Mouse (Mus musculus) urinary bladder, postnatal 10 days (tissue): Measurements from ENCODE around the gene Inpp5f.
"Not testable (repeated sequence)": the region's sequence is repeated elsewhere in the genome, so short reads cannot be mapped to it uniquely, and the experiment has no call there.

Experiments used
- DNase-seq: peaks from one replicate; pipeline ENCODE4 v3.0.0; 2022; ENCODE audit warnings: low spot score

Inpp5f gene

GRCm38 (mm10) chr7:128610897-128611798 lies at the start of gene Inpp5f:
TSS of gene Inpp5f (plus strand) at chr7:128611328.
- DNase-seq = peak; percentile 96

GRCm38 (mm10) chr7:128563373-128563772 lies 47.8 kb upstream of the Inpp5f start:
- DNase-seq = no peak

DNA sequence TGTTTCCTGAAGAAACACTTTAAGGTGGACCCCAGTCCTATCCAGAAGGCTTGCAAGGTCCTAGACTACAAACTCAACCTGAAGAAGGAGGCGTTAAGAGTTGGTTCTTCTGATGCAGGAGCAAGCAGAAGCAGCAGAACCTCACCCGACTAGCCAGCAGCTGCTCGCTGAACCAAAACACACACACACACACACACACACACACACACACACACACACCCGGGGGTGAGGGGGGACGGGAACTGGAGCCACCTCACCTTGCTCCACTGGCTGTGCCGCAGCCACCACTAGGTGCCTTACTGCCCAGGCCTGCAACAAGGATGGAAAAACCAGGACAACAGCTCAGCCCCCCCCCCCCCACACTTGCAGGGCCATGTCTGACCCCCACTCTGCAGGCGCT lies 44.8 kb upstream of the Inpp5f start:
- DNase-seq = no peak

DNA sequence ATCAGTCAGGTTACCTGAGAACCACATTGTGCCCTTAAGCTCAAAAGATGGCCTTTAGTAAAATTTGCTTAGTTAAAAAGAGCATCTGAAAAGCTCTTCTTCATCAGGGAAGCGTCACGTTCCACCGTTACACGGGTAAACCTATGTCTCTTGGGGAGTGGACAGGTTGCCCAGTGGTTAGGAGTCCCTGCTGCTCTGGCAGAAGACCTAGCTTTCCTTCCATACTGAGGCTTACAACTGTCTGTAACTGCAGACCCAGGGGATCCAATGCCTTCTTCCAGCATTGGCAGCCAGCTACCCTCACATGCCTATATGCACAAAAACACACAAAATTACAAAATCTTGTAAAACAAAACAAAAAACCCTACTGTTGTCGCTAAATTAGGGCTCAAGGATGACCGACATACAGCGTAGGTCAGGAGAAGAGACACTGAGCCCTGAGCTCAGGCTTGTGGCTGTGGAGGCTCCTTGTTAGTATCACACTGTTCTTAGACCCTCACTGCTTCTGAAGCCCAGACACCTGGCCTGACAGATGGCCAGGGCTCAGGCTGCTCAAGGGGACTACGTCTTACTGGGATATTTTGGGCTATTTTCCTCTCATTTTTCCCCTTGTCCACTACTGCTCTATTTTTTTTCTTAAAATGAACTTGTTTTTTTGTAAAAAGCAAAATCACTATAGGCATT lies 43.4 kb upstream of the Inpp5f start:
- DNase-seq = no peak

GRCm38 (mm10) chr7:128569429-128569828 lies 41.7 kb upstream of the Inpp5f start:
- not testable (repeated sequence) for DNase-seq

DNA sequence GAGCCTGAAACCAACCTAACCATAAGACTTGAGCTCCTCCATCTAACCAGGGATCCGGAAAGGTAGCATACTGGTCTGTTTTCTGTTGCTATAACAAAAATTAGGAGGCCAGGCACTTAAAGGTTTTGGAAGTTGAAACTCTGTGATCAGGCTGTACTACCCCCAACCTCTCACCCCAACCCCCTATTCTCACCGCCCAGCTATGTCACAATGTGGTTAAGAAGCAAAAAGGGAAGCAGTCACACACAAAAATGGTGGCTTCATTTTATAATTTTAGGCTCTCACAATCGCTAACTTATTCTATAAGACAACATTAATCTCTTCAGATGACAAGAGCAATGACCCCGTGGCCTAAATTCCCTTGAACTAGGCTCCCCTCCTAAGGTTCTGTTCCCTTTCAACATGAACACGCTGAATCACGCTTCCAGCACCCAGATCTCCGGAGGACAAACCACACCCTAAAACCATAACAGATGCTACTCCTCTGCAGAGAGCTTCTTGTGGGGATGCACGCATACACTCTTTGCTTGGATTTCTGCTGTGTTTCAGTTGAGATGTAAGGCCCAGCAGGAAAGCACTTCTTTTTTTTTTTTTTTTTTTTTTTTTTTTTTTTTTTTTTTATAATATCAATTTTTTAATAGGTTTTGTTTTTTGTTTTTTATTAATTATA lies 41.0 kb upstream of the Inpp5f start:
- DNase-seq = no peak

- not testable (repeated sequence) for DNase-seq
Measured at GRCm38 (mm10) chr7:128570657-128571056, 40.5 kb upstream of the Inpp5f start.

DNA sequence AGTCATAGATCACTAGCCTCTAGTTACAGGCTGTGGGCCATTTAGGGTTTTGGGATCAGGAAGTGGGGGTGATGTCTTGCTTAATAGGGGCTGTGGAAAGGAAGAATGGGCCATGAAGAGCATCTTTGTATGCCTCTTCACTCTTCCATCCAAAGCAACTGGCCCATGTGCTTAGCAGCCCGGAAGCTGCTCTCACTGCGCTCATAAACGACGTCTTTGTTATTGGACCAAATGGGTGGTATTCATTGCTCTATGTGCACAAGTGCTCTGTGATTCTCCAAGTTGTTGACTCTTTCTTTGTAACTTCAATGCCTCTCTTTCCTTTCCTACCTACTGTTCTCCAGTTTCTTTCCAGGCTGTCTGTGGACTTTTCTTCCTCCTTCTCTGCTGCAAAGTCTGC lies 39.1 kb upstream of the Inpp5f start:
- no peak for DNase-seq

- DNase-seq = no peak
Measured at GRCm38 (mm10) chr7:128575211-128575610, 35.9 kb upstream of the Inpp5f start.

DNA sequence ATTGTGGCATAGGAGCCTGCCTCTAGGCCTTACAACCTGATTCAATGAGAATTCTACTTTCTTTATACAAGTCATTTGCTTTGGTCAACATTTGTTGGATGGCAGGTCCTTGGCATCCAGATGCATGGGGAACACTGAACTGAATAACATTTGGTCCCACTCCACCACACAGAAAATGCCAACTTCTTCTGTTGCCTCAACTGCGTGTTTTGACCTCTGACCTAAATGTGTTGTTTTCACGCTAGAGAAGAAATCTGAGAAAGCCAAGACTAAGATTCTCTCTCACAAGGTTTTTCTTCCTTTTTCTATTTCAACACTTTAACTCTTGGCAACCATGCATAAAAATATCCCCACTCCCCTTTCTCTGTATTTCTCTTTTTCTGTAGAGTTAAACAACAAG lies 35.3 kb upstream of the Inpp5f start:
- DNase-seq = no peak

DNA sequence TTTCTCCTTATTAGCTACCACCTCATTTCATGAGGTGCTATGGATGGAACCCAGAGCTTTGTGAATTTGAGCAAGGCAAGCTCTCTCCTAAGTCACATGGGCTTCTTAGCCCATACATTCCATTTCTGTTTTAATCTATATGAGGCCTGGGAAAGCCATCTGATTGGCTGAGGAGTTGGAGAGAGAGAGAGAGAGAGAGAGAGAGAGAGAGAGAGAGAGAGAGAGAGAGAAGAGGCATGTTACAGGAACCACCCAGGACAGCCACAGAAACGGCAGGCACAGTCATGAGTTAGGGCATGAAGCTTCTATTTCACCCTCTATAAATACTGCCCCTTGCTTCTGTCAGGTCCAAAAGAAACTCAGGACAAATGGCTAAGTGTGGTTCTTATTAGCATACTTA lies 33.5 kb upstream of the Inpp5f start:
- no peak for DNase-seq

DNA sequence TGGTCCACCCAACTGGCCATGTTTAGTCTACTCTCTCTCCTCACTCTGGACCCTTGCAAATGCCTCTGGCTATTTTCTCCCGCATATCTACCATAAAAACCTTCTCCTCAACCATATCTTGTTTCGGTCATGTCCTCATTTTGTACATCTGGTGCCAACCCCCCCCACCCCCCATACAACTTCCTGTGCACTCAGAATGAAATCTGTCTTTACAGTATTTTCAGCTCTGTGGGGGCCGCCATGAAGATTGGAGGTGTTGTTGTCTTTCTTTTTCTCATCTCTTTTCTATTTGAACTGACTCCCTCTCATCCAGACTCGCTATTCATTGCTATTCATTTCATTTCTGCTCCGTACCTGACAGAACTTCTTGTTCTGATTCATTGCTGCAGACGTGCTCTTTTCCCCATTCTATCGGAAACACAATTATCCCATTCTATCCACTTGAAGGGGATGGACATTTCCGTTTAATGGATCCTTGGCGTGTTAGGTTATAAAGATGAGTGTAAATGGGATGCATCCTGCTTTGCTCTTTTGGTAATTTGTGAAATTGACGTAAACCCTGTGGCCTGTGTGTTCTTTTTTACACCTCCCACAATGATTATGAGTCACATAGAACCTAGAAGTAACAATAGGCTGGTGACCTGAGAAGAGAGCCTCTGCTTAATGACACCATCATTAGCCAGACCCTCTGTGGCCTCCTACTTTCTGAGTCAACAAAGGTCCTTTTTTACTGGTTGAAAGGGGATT lies 32.8 kb upstream of the Inpp5f start:
- DNase-seq = no peak

DNA sequence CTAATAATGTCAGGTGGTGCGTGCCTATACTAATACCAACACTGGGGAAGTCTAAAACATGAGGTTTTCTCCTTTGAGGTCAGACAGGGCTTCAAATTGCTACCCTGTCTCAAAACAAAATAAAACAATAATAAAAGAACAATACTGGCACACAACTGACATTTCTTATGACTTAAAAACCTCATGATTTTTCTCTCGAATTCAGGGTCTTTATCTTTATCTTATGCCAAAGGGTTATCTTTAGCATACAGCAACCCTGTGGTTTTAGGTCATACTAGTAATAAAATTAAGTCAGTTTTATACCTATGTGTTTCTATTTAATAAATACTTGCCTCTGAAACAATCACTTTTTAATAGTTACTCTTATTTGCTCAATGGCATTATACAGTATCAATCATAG lies 31.7 kb upstream of the Inpp5f start:
- DNase-seq = no peak

DNA sequence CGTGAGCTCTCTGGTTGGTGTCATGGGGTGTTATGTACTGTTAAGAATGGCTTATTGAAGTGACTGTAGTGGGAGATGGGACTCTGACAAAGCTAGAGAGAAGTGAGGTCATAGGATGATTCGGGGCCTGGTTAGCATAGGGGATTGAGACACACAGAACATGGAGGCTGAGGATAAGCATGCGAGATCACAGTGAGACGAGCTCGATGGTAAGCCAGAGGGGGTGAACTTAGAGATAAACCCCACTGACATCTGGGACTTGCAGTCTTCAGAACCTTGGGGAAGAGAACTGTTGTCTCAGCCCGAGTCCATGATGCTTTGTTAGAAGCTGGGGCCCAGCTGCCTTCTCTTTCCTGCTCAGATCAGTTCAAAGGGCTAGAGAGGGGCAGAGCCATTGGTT lies 30.8 kb upstream of the Inpp5f start:
- no peak for DNase-seq

DNA sequence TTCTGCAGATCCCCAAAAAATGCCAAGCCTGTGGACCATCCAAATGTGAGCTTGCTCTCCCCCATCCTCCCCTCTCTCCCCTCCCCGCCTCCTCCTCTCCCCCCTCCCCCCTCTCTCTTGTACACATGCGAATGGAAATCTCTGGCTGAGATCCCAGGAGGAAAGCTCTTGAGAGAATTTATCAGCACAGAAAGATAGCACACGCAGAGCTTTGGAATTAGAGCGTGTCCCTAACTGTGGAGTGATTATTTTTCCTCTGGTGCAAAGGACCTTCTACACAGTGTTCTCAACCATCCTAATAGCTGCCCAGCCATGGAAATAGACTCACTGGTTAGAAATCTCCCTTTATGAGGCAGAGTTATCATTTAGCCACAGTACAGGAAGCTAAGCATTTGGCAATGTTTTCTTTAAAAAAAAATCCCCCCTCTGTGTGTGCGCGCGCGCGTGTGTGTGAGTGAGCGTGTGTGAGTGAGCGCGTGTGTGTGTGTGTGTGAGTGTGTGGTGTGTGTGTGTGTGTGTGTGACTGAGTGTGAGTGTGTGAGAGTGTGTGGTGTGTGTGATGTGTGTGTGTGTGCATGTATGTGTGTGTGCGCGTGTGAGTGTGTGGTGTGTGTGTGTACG lies 29.2 kb upstream of the Inpp5f start:
- no peak for DNase-seq

- no peak for DNase-seq
Measured at GRCm38 (mm10) chr7:128583213-128583948, 27.7 kb upstream of the Inpp5f start.

DNA sequence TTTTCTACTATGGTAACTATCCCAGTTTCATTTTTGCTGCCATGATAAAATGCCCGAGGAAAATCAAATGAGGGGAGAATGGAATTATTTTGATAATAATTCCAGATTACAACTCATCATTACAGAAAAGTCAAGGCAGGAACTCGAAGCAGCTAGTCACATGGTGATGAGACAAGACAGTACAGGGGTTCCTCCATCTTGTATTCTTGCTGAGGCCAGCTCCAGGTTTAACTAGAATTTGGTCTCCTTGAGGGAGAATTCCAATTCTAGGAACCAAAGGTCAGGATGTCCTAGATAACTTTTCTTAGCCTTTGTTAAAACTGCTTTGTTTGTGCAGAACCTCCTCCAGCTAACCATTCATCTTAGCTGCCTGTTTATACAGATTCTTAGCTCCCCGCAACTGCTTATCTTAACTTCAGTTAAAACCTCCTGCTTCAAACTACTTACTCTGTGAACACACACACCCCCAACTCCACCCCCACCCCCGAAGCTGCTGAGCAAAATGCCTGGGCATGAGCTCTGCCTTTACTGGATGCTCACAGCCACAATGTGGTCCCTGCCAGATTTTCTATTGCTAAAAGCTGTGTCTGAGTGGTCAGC lies 23.7 kb upstream of the Inpp5f start:
- DNase-seq = no peak

DNA sequence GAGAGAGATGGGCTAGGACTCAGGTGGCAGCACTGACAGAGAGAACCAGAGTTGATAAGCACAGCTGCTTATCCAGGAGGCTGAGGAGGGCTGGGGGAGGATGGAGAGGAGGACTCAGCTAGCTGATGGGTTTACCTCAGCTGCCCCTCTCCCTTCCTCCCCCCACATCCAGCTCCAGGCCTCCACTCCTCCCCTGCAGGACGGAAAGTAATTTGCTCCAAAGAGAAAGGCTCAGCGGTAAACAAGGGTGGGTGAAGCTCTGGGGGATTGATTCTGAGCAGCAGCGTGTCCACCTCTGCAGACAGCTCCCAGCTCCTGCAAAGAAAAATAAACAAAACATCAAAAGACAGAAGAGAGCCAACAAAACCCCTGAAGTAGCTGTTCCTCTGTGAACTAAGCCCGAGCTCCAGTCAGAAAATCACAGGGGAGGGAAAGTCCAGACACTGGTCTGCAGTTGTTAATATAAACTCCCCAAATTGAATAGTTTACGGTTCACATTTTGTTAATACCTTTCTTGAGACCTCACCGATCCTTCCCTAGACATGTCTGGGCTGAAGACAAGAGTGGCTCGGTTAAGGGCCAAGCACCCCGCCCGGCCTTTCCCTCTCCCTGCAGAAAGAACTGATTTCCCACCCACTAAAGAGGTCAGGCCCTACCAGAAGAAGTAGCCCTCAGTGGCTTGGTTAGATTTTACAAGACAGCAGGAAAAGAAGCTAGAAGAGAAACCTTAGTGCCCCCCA lies 19.6 kb upstream of the Inpp5f start:
- no peak for DNase-seq

- no peak for DNase-seq
Measured at GRCm38 (mm10) chr7:128592118-128592935, 18.8 kb upstream of the Inpp5f start.
